Mouse (Mus musculus) heart, postnatal 0 days (tissue): ENCODE data around the gene Hhex. TPM values are rescaled to one million over a fixed set of nuclear protein-coding genes. Genes with fewer than 3 reads are reported as not detected.

ENCODE experiments used
- ATAC-seq: fragments of 200-750 bp; cut with Nextera tagmentation; 2 replicates; pipeline ENCODE4 v1.8.0; 2017; ENCODE audit warnings: low read depth, moderate number of reproducible peaks, moderate library complexity; ENCODE audit not compliant: insufficient read depth
- DNase-seq: peaks from one replicate; pipeline ENCODE4 v3.0.0-alpha.2; 2016; ENCODE audit warnings: low spot score
- H3K27ac ChIP-seq: fragments of 300-500 bp; sonication (generic); 2 replicates; pipeline ENCODE4 v1.5.1; 2014; ENCODE audit warnings: low read depth, mild to moderate bottlenecking
- H3K27me3 ChIP-seq: fragments of 300-500 bp; sonication (generic); 2 replicates; pipeline ENCODE4 v1.6.1; 2014; ENCODE audit warnings: low read length, mixed read lengths; ENCODE audit not compliant: control insufficient read depth, insufficient read depth
- H3K36me3 ChIP-seq: fragments of 300-500 bp; sonication (generic); replicated peaks from 2 replicates; pipeline ENCODE4 v1.6.1; 2014; ENCODE audit warnings: low read length, mixed read lengths; ENCODE audit not compliant: control insufficient read depth, insufficient read depth
- H3K4me1 ChIP-seq: fragments of 300-500 bp; sonication (generic); 2 replicates; pipeline ENCODE4 v1.6.1; 2014; ENCODE audit warnings: antibody characterized with exemption; ENCODE audit not compliant: control insufficient read depth, insufficient read depth
- H3K4me2 ChIP-seq: fragments of 300-500 bp; sonication (generic); 2 replicates; pipeline ENCODE4 v1.6.1; 2014; ENCODE audit warnings: low read depth, mild to moderate bottlenecking, low read length, moderate library complexity
- H3K4me3 ChIP-seq: fragments of 300-500 bp; sonication (generic); 2 replicates; pipeline ENCODE4 v1.5.1; 2014; ENCODE audit warnings: low read depth, low read length
- H3K9ac ChIP-seq: fragments of 300-500 bp; sonication (generic); replicated peaks from 2 replicates; pipeline ENCODE4 v1.6.1; 2014; ENCODE audit warnings: low read depth, low read length, mixed read lengths
- H3K9me3 ChIP-seq: fragments of 300-500 bp; sonication (generic); replicated peaks from 2 replicates; pipeline ENCODE4 v1.6.1; 2016; ENCODE audit warnings: low read length; ENCODE audit not compliant: control insufficient read depth
- CTCF ChIP-seq: IDR thresholded peaks from 2 replicates; pipeline ENCODE4 v1.5.1; 2016; ENCODE audit warnings: antibody characterized with exemption, control low read depth, low read depth
- EP300 ChIP-seq: IDR thresholded peaks from 2 replicates; pipeline ENCODE4 v1.6.1; 2016; ENCODE audit warnings: antibody characterized with exemption, low read depth
- WGBS: fragments of 180-500 bp; shearing (Covaris S2); extraction: QIAGEN DNeasy Blood & Tissue Kit; methylation state at CpG from one replicate; pipeline ENCODE4 v1.1.7; 2014; 5-methylcytosine and 5-hydroxymethylcytosine counted together
- polyA plus RNA-seq: library from polyadenylated mRNA; unstranded; fragments of >200 nt; fragmentation: Nextera tagmentation; extraction: Ambion mirVana; gene quantifications from 2 replicates; pipeline ENCODE4 v1.2.1, GENCODE M21; 2015
- total RNA-seq: library from RNA; depleted of rRNA; stranded (reverse); fragments of >200 nt; gene quantifications from 2 replicates; pipeline ENCODE4 v1.2.3, GENCODE M21; 2014; ENCODE audit warnings: low replicate concordance; rRNA removed

Gene Hhex
- total and polyA plus RNA-seq, 2 experiments from 2014 or later, result 5.2 to 10.0 TPM

GRCm38 (mm10) chr19:37487811-37488475 lies 53.3 kb downstream of the Hhex start:
- H3K9me3 ChIP-seq, result no peaks in the 10 kb centered on the region
- ATAC-seq (no peak), DNase-seq (no peak)
- no peaks in the 10 kb centered on the region for H3K27me3 ChIP-seq
- no peaks in the 10 kb centered on the region for H3K36me3 ChIP-seq
- no peak for TF ChIP-seq EP300
- TF ChIP-seq CTCF, result no peak
- no peak overlapping the region for H3K9ac ChIP-seq
- H3K4me3 ChIP-seq, result no peak overlapping the region
- H3K4me2 ChIP-seq, result no peak overlapping the region
- WGBS, result 69% methylated on average over 5 of the region's 5 CpGs
- H3K27ac ChIP-seq, result no peak overlapping the region
- H3K4me1 ChIP-seq, result no peaks in the 10 kb centered on the region

- H3K4me3 ChIP-seq, result no peak overlapping the region
- DNase-seq, result no peak
- no peak overlapping the region for H3K9ac ChIP-seq
- no peak for ATAC-seq
- H3K4me1 ChIP-seq, result no peaks in the 10 kb centered on the region
- no peak overlapping the region for H3K27ac ChIP-seq
- no peaks in the 10 kb centered on the region for H3K27me3 ChIP-seq
- no peaks in the 10 kb centered on the region for H3K9me3 ChIP-seq
- 52% methylated on average over 7 of the region's 7 CpGs for WGBS
- H3K4me2 ChIP-seq, result no peak overlapping the region
- no peak for TF ChIP-seq EP300
- H3K36me3 ChIP-seq, result no peaks in the 10 kb centered on the region
Observed at GRCm38 (mm10) chr19:37488608-37489262, 54.1 kb downstream of the Hhex start.

Other genes with a start within 250 kb of the Hhex start
- gene March5, start 227.3 kb upstream of the Hhex start, total RNA-seq, result 72.7 and 80.9 TPM in 2 replicates
- 82.5 and 84.3 TPM in 2 replicates for gene March5, start 227.3 kb upstream of the Hhex start, polyA plus RNA-seq
- gene Cpeb3, start 226.2 kb upstream of the Hhex start, total RNA-seq, result 19.6 and 21.8 TPM in 2 replicates
- gene Cpeb3, start 226.2 kb upstream of the Hhex start, polyA plus RNA-seq, result 13.5 and 13.7 TPM in 2 replicates
- gene Ide, start 97.0 kb upstream of the Hhex start, total RNA-seq, result 57.5 and 60.8 TPM in 2 replicates
- gene Ide, start 97.0 kb upstream of the Hhex start, polyA plus RNA-seq, result 68.0 and 72.6 TPM in 2 replicates
- 31.4 and 41.5 TPM in 2 replicates for gene Kif11, start 58.4 kb upstream of the Hhex start, total RNA-seq
- gene Kif11, start 58.4 kb upstream of the Hhex start, polyA plus RNA-seq, result 10.4 and 10.8 TPM in 2 replicates
- gene Exoc6, start 115.6 kb downstream of the Hhex start, total RNA-seq, result 19.9 and 24.2 TPM in 2 replicates
- gene Exoc6, start 115.6 kb downstream of the Hhex start, polyA plus RNA-seq, result 18.2 and 20.8 TPM in 2 replicates